Mouse (Mus musculus): ENCODE data around the gene Steap1. TPM values are rescaled to one million over a fixed set of nuclear protein-coding genes. Genes with fewer than 3 reads are reported as not detected.

Steap1 gene
- polyA plus RNA-seq, 1 experiment from 2014 or later: 4.4 TPM

DNA sequence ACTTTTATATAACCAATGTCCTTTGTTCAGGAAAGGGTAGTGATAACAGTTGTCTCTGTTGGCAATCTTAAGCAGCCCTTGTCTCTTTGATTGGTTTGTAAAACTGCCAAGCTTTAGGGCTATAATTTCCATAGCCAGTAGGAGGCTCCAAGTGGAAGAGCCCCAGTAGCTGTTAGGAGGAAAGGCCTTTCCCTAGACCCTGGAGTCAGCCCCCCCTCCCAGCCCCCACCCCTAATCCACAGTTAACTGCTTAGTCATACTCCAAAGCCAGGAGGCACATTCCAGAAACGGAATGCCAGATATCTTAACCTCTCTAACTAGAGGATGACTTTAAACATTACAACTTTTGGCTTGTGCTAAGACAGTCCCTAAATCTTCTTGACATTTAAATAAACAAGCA, 62.2 kb downstream of the Steap1 start:
- 0 out of 2 replicates have a peak, but pooled peaks cover 3% of the 10 kb centered on the region for H3K4me1 ChIP-seq (replicated peaks)
- H3K36me3 ChIP-seq (replicated peaks): no peaks in the 10 kb centered on the region
- no peaks in the 10 kb centered on the region for H3K27me3 ChIP-seq
- H3K9me3 ChIP-seq (replicated peaks): no peaks in the 10 kb centered on the region
- H3K27ac ChIP-seq (replicated peaks): no peak overlapping the region
- WGBS (ENCODE audit: insufficient replicate concordance): 24% methylated on average over 1 of the region's 1 CpGs
- H3K4me3 ChIP-seq (replicated peaks): no peak overlapping the region
- no peak for ATAC-seq (ENCODE audit: insufficient read depth)
- H3K9ac ChIP-seq: no peak overlapping the region
- H3K4me2 ChIP-seq: no peak overlapping the region

Other genes starting within 250 kb of the Steap1 start
- 10.0 and 11.2 TPM in 2 replicates for gene Cldn12, start 234.4 kb downstream of the Steap1 start, polyA plus RNA-seq (2015; fragmentation: Nextera tagmentation; extraction: Ambion mirVana)
- 6.5 and 7.7 TPM in 2 replicates for gene Gtpbp10, start 189.8 kb downstream of the Steap1 start, polyA plus RNA-seq (2015; fragmentation: Nextera tagmentation; extraction: Ambion mirVana)
- 0.15 and 0.29 TPM in 2 replicates for gene Gm8773, start 175.5 kb downstream of the Steap1 start, polyA plus RNA-seq (2015; fragmentation: Nextera tagmentation; extraction: Ambion mirVana)
- 0.21 and 0.37 TPM in 2 replicates for gene Cfap69, start 85.1 kb downstream of the Steap1 start, polyA plus RNA-seq (2015; fragmentation: Nextera tagmentation; extraction: Ambion mirVana)
- 5.3 and 5.5 TPM in 2 replicates for gene Steap2, start 54.7 kb downstream of the Steap1 start, polyA plus RNA-seq (2015; fragmentation: Nextera tagmentation; extraction: Ambion mirVana)